Mouse (Mus musculus) forebrain, embryonic 12.5 days (tissue): ENCODE results near the gene Gm20388. TPM values are rescaled to one million over a fixed set of nuclear protein-coding genes. Genes with fewer than 3 reads are reported as not detected.

Experiments used
- ATAC-seq: fragments of 200-750 bp; cut with Nextera tagmentation; 2 replicates; pipeline ENCODE4 v1.8.0; 2017; ENCODE audit warnings: moderate TSS enrichment; ENCODE audit not compliant: low FRiP score
- H3K27ac ChIP-seq: fragments of 300-500 bp; sonication (generic); 2 replicates; pipeline ENCODE4 v1.5.1; 2016; ENCODE audit warnings: mild to moderate bottlenecking
- H3K27me3 ChIP-seq: fragments of 300-500 bp; sonication (generic); 2 replicates; pipeline ENCODE4 v1.6.1; 2016; ENCODE audit warnings: mild to moderate bottlenecking
- H3K36me3 ChIP-seq: fragments of 300-500 bp; sonication (generic); replicated peaks from 2 replicates; pipeline ENCODE4 v1.6.1; 2016; ENCODE audit warnings: mild to moderate bottlenecking
- H3K4me1 ChIP-seq: fragments of 300-500 bp; sonication (generic); 2 replicates; pipeline ENCODE4 v1.6.1; 2016
- H3K4me2 ChIP-seq: fragments of 300-500 bp; sonication (generic); 2 replicates; pipeline ENCODE4 v1.6.1; 2016; ENCODE audit warnings: mild to moderate bottlenecking, moderate library complexity
- H3K4me3 ChIP-seq: fragments of 300-500 bp; sonication (generic); replicated peaks from 2 replicates; pipeline ENCODE4 v1.5.1; 2016; ENCODE audit warnings: mild to moderate bottlenecking
- H3K9ac ChIP-seq: fragments of 300-500 bp; sonication (generic); 2 replicates; pipeline ENCODE4 v1.6.1; 2016; ENCODE audit warnings: mild to moderate bottlenecking
- H3K9me3 ChIP-seq: fragments of 300-500 bp; sonication (generic); 2 replicates; pipeline ENCODE4 v1.6.1; 2016
- WGBS: fragments of 180-500 bp; shearing (Covaris S2); methylation state at CpG from one replicate; pipeline ENCODE4 v1.1.7; 2016; 5-methylcytosine and 5-hydroxymethylcytosine counted together
- polyA plus RNA-seq: library from polyadenylated mRNA; unstranded; fragments of >200 nt; fragmentation: Nextera tagmentation; extraction: Ambion mirVana; gene quantifications from 2 replicates; pipeline ENCODE4 v1.2.1, GENCODE M21; 2016

Gm20388 gene
- polyA plus RNA-seq, 1 experiment from 2014 or later: not detected

- H3K4me3 ChIP-seq: no peak overlapping the region
- no peaks in the 10 kb centered on the region for H3K4me1 ChIP-seq
- no peak for ATAC-seq
- no peak overlapping the region for H3K9ac ChIP-seq
- H3K27ac ChIP-seq: no peak overlapping the region
- WGBS: 62% methylated on average over 7 of the region's 7 CpGs
- no peaks in the 10 kb centered on the region for H3K9me3 ChIP-seq
- no peaks in the 10 kb centered on the region for H3K36me3 ChIP-seq
- H3K4me2 ChIP-seq: no peak overlapping the region
- H3K27me3 ChIP-seq: peaks cover 7% of the 10 kb centered on the region
These were observed 898.4 kb downstream of the Gm20388 start for GRCm38 (mm10) chr8:120809050-120809449.

- H3K4me3 ChIP-seq: no peak overlapping the region
- H3K4me2 ChIP-seq: no peak overlapping the region
- H3K9me3 ChIP-seq: no peaks in the 10 kb centered on the region
- no peak overlapping the region for H3K27ac ChIP-seq
- H3K36me3 ChIP-seq: no peaks in the 10 kb centered on the region
- 87% methylated on average over 2 of the region's 2 CpGs for WGBS
- ATAC-seq: no peak
- no peak overlapping the region for H3K9ac ChIP-seq
- no peaks in the 10 kb centered on the region; the same call in 1 of the 2 replicates for H3K27me3 ChIP-seq
- no peaks in the 10 kb centered on the region for H3K4me1 ChIP-seq
These were observed 901.3 kb downstream of the Gm20388 start for GRCm38 (mm10) chr8:120811953-120812352.

- H3K4me2 ChIP-seq: no peak overlapping the region
- no peak overlapping the region for H3K27ac ChIP-seq
- no peak for ATAC-seq
- H3K36me3 ChIP-seq: no peaks in the 10 kb centered on the region
- H3K4me1 ChIP-seq: no peaks in the 10 kb centered on the region
- 73% methylated on average over 2 of the region's 2 CpGs for WGBS
- no peaks in the 10 kb centered on the region for H3K27me3 ChIP-seq
- H3K9ac ChIP-seq: no peak overlapping the region
- no peaks in the 10 kb centered on the region for H3K9me3 ChIP-seq
- H3K4me3 ChIP-seq: no peak overlapping the region
These were observed 902.4 kb downstream of the Gm20388 start for GRCm38 (mm10) chr8:120813028-120813427.

GRCm38 (mm10) chr8:120813839-120814238 is 903.2 kb downstream of the Gm20388 start:
- ATAC-seq: no peak
- Histone ChIP-seq H3K9me3 (no peaks in the 10 kb centered on the region), H3K4me1 (no peaks in the 10 kb centered on the region), H3K27me3 (no peaks in the 10 kb centered on the region), H3K4me2 (no peak overlapping the region), H3K27ac (no peak overlapping the region), H3K36me3 (no peaks in the 10 kb centered on the region), H3K4me3 (no peak overlapping the region), H3K9ac (no peak overlapping the region)
- 84% methylated on average over 7 of the region's 7 CpGs for WGBS

GRCm38 (mm10) chr8:120816371-120816770 is 905.7 kb downstream of the Gm20388 start:
- H3K27ac ChIP-seq: no peak overlapping the region
- 81% methylated on average over 5 of the region's 5 CpGs for WGBS
- no peak for ATAC-seq
- H3K4me3 ChIP-seq: no peak overlapping the region
- H3K4me1 ChIP-seq: no peaks in the 10 kb centered on the region
- no peak overlapping the region for H3K4me2 ChIP-seq
- no peaks in the 10 kb centered on the region for H3K36me3 ChIP-seq
- no peak overlapping the region for H3K9ac ChIP-seq
- H3K9me3 ChIP-seq: no peaks in the 10 kb centered on the region
- peaks cover 10% of the 10 kb centered on the region; the same call in 1 of the 2 replicates for H3K27me3 ChIP-seq

GRCm38 (mm10) chr8:120819906-120820305 is 909.3 kb downstream of the Gm20388 start:
- Histone ChIP-seq H3K36me3 (no peaks in the 10 kb centered on the region), H3K9me3 (no peaks in the 10 kb centered on the region), H3K27ac (no peak overlapping the region), H3K4me1 (no peaks in the 10 kb centered on the region), H3K4me2 (no peak overlapping the region), H3K27me3 (peaks cover 15% of the 10 kb centered on the region; the same call in 1 of the 2 replicates), H3K9ac (no peak overlapping the region), H3K4me3 (no peak overlapping the region)
- no peak for ATAC-seq

GRCm38 (mm10) chr8:120821399-120822170 is 910.9 kb downstream of the Gm20388 start:
- 36% methylated on average over 9 of the region's 9 CpGs for WGBS
- Histone ChIP-seq H3K9ac (no peak overlapping the region), H3K4me1 (no peaks in the 10 kb centered on the region), H3K4me3 (no peak overlapping the region), H3K9me3 (no peaks in the 10 kb centered on the region), H3K27ac (no peak overlapping the region), H3K36me3 (no peaks in the 10 kb centered on the region), H3K27me3 (peaks cover 19% of the 10 kb centered on the region; the same call in 1 of the 2 replicates), H3K4me2 (no peak overlapping the region)
- ATAC-seq: no peak

GRCm38 (mm10) chr8:120823331-120823730 is 912.7 kb downstream of the Gm20388 start:
- no peak overlapping the region for H3K4me3 ChIP-seq
- no peak overlapping the region for H3K27ac ChIP-seq
- 41% methylated on average over 6 of the region's 6 CpGs for WGBS
- peaks cover 25% of the 10 kb centered on the region for H3K27me3 ChIP-seq
- H3K4me2 ChIP-seq: no peak overlapping the region
- H3K9ac ChIP-seq: no peak overlapping the region
- no peak for ATAC-seq
- no peaks in the 10 kb centered on the region for H3K36me3 ChIP-seq
- no peaks in the 10 kb centered on the region for H3K9me3 ChIP-seq
- H3K4me1 ChIP-seq: no peaks in the 10 kb centered on the region

GRCm38 (mm10) chr8:120823887-120824286 is 913.2 kb downstream of the Gm20388 start:
- Histone ChIP-seq H3K4me2 (no peak overlapping the region), H3K9ac (no peak overlapping the region), H3K36me3 (no peaks in the 10 kb centered on the region), H3K4me1 (no peaks in the 10 kb centered on the region), H3K27ac (no peak overlapping the region), H3K27me3 (peaks cover 26% of the 10 kb centered on the region), H3K4me3 (no peak overlapping the region), H3K9me3 (no peaks in the 10 kb centered on the region)
- no peak for ATAC-seq
- 63% methylated on average over 8 of the region's 8 CpGs for WGBS

- H3K36me3 ChIP-seq: no peaks in the 10 kb centered on the region
- no peaks in the 10 kb centered on the region for H3K9me3 ChIP-seq
- H3K27me3 ChIP-seq: peaks cover 29% of the 10 kb centered on the region
- no peaks in the 10 kb centered on the region for H3K4me1 ChIP-seq
- whole genome bisulfite sequencing: 78% methylated on average over 7 of the region's 7 CpGs
- no peak overlapping the region for H3K4me2 ChIP-seq
- H3K9ac ChIP-seq: no peak overlapping the region
- no peak overlapping the region for H3K27ac ChIP-seq
- no peak for ATAC-seq
- no peak overlapping the region for H3K4me3 ChIP-seq
These were observed 914.0 kb downstream of the Gm20388 start for GRCm38 (mm10) chr8:120824638-120825037.

GRCm38 (mm10) chr8:120828279-120828678 is 917.6 kb downstream of the Gm20388 start:
- H3K36me3 ChIP-seq: no peaks in the 10 kb centered on the region
- ATAC-seq: no peak
- no peak overlapping the region for H3K4me2 ChIP-seq
- H3K27me3 ChIP-seq: peaks cover 23% of the 10 kb centered on the region
- no peak overlapping the region for H3K27ac ChIP-seq
- no peak overlapping the region for H3K4me3 ChIP-seq
- WGBS: 11% methylated on average over 14 of the region's 14 CpGs
- H3K9me3 ChIP-seq: no peaks in the 10 kb centered on the region
- no peak overlapping the region for H3K9ac ChIP-seq
- no peaks in the 10 kb centered on the region; the same call in 1 of the 2 replicates for H3K4me1 ChIP-seq

- Histone ChIP-seq H3K4me3 (no peak overlapping the region), H3K4me1 (no peaks in the 10 kb centered on the region; the same call in 1 of the 2 replicates), H3K36me3 (no peaks in the 10 kb centered on the region), H3K4me2 (no peak overlapping the region), H3K9me3 (no peaks in the 10 kb centered on the region), H3K9ac (no peak overlapping the region), H3K27ac (no peak overlapping the region), H3K27me3 (peaks cover 23% of the 10 kb centered on the region)
- ATAC-seq: no peak
- WGBS: 84% methylated on average over 12 of the region's 12 CpGs
These were observed 920.0 kb downstream of the Gm20388 start for GRCm38 (mm10) chr8:120830661-120831060.

- H3K4me3 ChIP-seq: no peak overlapping the region
- H3K27me3 ChIP-seq: peaks cover 22% of the 10 kb centered on the region
- H3K27ac ChIP-seq: no peak overlapping the region
- H3K9me3 ChIP-seq: no peaks in the 10 kb centered on the region
- no peak overlapping the region for H3K9ac ChIP-seq
- no peaks in the 10 kb centered on the region for H3K36me3 ChIP-seq
- 62% methylated on average over 14 of the region's 14 CpGs for WGBS
- H3K4me1 ChIP-seq: no peaks in the 10 kb centered on the region; the same call in 1 of the 2 replicates
- H3K4me2 ChIP-seq: no peak overlapping the region
- no peak for ATAC-seq
These were observed 921.4 kb downstream of the Gm20388 start for GRCm38 (mm10) chr8:120832022-120832421.
